Mouse (Mus musculus): ENCODE results near the gene Lrrc3. TPM values are rescaled to one million over a fixed set of nuclear protein-coding genes. Genes with fewer than 3 reads are reported as not detected.

The Lrrc3 gene
- polyA plus RNA-seq, 1 experiment from 2014 or later = 4.2 TPM

DNA sequence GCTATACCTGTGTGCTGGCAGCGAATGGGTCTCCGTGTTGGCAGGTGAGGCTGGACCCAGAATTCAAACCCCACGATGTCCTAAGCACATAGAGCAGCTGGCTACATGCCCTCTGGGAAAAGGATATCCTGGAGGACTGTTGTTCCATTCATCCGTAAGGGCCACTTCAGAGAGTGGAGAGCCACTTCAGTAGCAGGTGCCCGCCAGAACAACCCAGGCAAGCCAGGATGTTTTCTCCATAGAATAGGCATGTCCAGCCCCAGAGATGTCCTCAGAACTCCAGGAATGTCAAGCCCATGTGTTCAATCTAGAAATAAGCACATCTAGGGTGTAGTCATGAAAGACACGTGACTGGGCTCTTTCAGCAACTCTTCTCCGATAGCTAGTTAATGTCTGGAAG is 32.7 kb downstream of the Lrrc3 start:
- H3K27me3 ChIP-seq (ENCODE audit: insufficient read depth, low read length) = no peaks in the 10 kb centered on the region
- no peak overlapping the region for H3K4me3 ChIP-seq (ENCODE audit: low read depth, low read length)
- WGBS = 63% methylated on average over 7 of the region's 7 CpGs
- H3K9me3 ChIP-seq (ENCODE audit: low read depth, low read length) = no peaks in the 10 kb centered on the region
- 0 out of 2 replicates have a peak, but pooled peaks cover under 1% of the 10 kb centered on the region for H3K4me1 ChIP-seq (ENCODE audit: insufficient read depth)
- H3K27ac ChIP-seq (ENCODE audit: low read depth) = no peak overlapping the region
- DNase-seq (peak; percentile 66), ATAC-seq (ENCODE audit: insufficient read depth) (peak; percentile 60)
- H3K9ac ChIP-seq = no peak overlapping the region
- H3K36me3 ChIP-seq (ENCODE audit: insufficient read depth) = no peaks in the 10 kb centered on the region
- no peak for TF ChIP-seq CTCF (IDR thresholded peaks at IDR 0.05; ENCODE audit: low read depth)
- no peak overlapping the region for H3K4me2 ChIP-seq

- TF ChIP-seq CTCF (IDR thresholded peaks at IDR 0.05; ENCODE audit: low read depth) = no peak
- DNase-seq = peak; percentile 49
Observed at GRCm38 (mm10) chr10:77867546-77867945, 34.8 kb downstream of the Lrrc3 start.

GRCm38 (mm10) chr10:77864762-77865143 is 37.6 kb downstream of the Lrrc3 start:
- Histone ChIP-seq H3K4me2 (peak overlapping the region; percentile 43), H3K36me3 (ENCODE audit: insufficient read depth) (no peaks in the 10 kb centered on the region), H3K9me3 (ENCODE audit: low read depth, low read length) (no peaks in the 10 kb centered on the region; the same call in 1 of the 2 replicates), H3K27me3 (ENCODE audit: insufficient read depth, low read length) (no peaks in the 10 kb centered on the region), H3K4me3 (ENCODE audit: low read depth, low read length) (peak overlapping the region; percentile 12; the same call in 1 of the 2 replicates), H3K9ac (no peak overlapping the region), H3K4me1 (ENCODE audit: insufficient read depth) (0 out of 2 replicates have a peak, but pooled peaks cover 2% of the 10 kb centered on the region), H3K27ac (ENCODE audit: low read depth) (no peak overlapping the region)
- no peak for DNase-seq
- no peak for ATAC-seq (ENCODE audit: insufficient read depth)
- no peak for TF ChIP-seq CTCF (IDR thresholded peaks at IDR 0.05; ENCODE audit: low read depth)
- 34% methylated on average over 11 of the region's 11 CpGs for WGBS

More at GRCm38 (mm10) chr10:77867546-77867945, 34.8 kb downstream of the Lrrc3 start:
- H3K27me3 ChIP-seq (ENCODE audit: insufficient read depth, low read length) = no peaks in the 10 kb centered on the region
- H3K9ac ChIP-seq = no peak overlapping the region
- WGBS = 15% methylated on average over 1 of the region's 1 CpGs
- H3K27ac ChIP-seq (ENCODE audit: low read depth) = no peak overlapping the region
- no peak overlapping the region for H3K4me3 ChIP-seq (ENCODE audit: low read depth, low read length)
- H3K4me1 ChIP-seq (ENCODE audit: insufficient read depth) = 0 out of 2 replicates have a peak, but pooled peaks cover 2% of the 10 kb centered on the region
- no peaks in the 10 kb centered on the region for H3K36me3 ChIP-seq (ENCODE audit: insufficient read depth)
- H3K9me3 ChIP-seq (ENCODE audit: low read depth, low read length) = no peaks in the 10 kb centered on the region; the same call in 1 of the 2 replicates
- ATAC-seq (ENCODE audit: insufficient read depth) = no peak
- H3K4me2 ChIP-seq = no peak overlapping the region

DNA sequence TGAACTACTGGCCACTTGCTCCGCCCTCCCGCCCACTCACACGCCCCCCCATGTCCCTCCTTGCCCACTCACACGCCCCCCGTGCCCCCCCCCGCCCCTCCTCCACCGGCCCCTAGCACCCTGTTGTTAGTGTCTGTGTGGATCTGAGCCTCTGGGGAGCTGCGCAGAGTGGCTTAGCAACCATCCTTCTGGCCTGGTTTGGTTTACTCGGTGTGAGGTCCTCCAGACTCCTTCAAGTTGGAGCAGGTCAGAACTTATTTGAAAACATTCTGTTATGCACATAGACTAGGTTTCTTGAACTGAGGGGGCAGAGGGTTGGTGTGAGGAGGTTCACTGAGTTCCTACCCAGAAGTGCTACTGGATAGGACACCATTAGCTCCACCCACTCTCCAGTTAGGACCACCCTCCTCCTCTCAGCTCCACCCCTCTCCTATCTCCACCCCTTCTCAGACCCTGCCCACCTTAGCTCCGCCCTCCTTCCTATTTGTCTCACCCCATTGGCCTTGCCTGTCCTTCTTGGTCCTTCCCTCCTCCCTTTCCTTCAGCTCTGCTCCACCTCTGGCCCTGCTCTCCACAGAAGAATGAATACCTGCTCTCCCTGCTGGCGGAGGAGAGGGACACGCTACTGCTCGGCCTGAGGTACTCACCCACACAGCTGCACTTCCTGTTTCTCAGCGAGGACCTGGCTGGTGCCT is 38.1 kb downstream of the Lrrc3 start:
- TF ChIP-seq CTCF (IDR thresholded peaks at IDR 0.05; ENCODE audit: low read depth) = no peak
- Histone ChIP-seq H3K4me3 (ENCODE audit: low read depth, low read length) (peak overlapping the region; percentile 12; the same call in 1 of the 2 replicates), H3K4me1 (ENCODE audit: insufficient read depth) (0 out of 2 replicates have a peak, but pooled peaks cover 2% of the 10 kb centered on the region), H3K36me3 (ENCODE audit: insufficient read depth) (no peaks in the 10 kb centered on the region), H3K9ac (no peak overlapping the region), H3K27me3 (ENCODE audit: insufficient read depth, low read length) (no peaks in the 10 kb centered on the region), H3K27ac (ENCODE audit: low read depth) (no peak overlapping the region), H3K4me2 (peak overlapping the region; percentile 43), H3K9me3 (ENCODE audit: low read depth, low read length) (no peaks in the 10 kb centered on the region; the same call in 1 of the 2 replicates)
- DNase-seq = peak; percentile 50
- ATAC-seq (ENCODE audit: insufficient read depth) = peak; percentile 82
- 26% methylated on average over 14 of the region's 14 CpGs for WGBS

- H3K27ac ChIP-seq (ENCODE audit: low read depth) = no peak within 1 kb of the TSS
- no peaks in the 10 kb centered on the region for H3K27me3 ChIP-seq (ENCODE audit: insufficient read depth, low read length)
- TF ChIP-seq CTCF (IDR thresholded peaks at IDR 0.05; ENCODE audit: low read depth) = no peak
- no peak within 1 kb of the TSS for H3K4me3 ChIP-seq (ENCODE audit: low read depth, low read length)
- DNase-seq (no peak), ATAC-seq (ENCODE audit: insufficient read depth) (no peak)
- H3K9ac ChIP-seq = no peak within 1 kb of the TSS
- WGBS = 39% methylated on average over 7 of the region's 7 CpGs
- H3K4me2 ChIP-seq = no peak within 1 kb of the TSS
- no peaks in the 10 kb centered on the region; the same call in 1 of the 2 replicates for H3K9me3 ChIP-seq (ENCODE audit: low read depth, low read length)
- no peaks in the 10 kb centered on the region for H3K36me3 ChIP-seq (ENCODE audit: insufficient read depth)
- 0 out of 2 replicates have a peak, but pooled peaks cover 2% of the 10 kb centered on the region for H3K4me1 ChIP-seq (ENCODE audit: insufficient read depth)
Observed at GRCm38 (mm10) chr10:77861675-77862074, 40.7 kb downstream of the Lrrc3 start, which contains the start of gene Gm3285. Gene Gm3285 (plus strand): TSS chr10:77861975.

DNA sequence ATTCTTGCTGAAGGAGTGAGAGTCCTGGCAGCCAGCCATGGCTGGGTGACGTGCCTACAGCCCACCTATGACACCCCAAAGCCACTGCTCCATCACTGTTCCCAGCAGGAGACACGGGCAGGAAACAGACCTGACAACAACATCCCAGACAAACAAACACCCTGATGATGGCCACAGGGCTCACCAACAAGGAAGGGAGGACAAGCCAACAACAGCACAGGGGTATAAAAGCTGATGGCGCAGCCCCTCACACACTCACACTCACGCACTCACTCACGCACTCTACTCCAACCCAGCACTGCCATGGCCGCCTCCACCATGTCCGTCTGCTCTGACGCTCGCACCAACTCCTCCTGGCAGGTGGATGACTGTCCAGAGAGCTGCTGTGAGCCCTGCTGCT is 49.8 kb downstream of the Lrrc3 start, which contains the start of gene Gm10318:
Gene Gm10318 (plus strand): TSS at position 301 of the 400 bp plus-strand sequence.
- no peak within 1 kb of the TSS for H3K4me3 ChIP-seq (ENCODE audit: low read depth, low read length)
- no peak within 1 kb of the TSS for H3K4me2 ChIP-seq
- H3K27ac ChIP-seq (ENCODE audit: low read depth) = no peak within 1 kb of the TSS
- H3K9ac ChIP-seq = no peak within 1 kb of the TSS
- DNase-seq (no peak), ATAC-seq (ENCODE audit: insufficient read depth) (no peak)
- H3K27me3 ChIP-seq (ENCODE audit: insufficient read depth, low read length) = no peaks in the 10 kb centered on the region
- no peaks in the 10 kb centered on the region for H3K36me3 ChIP-seq (ENCODE audit: insufficient read depth)
- H3K9me3 ChIP-seq (ENCODE audit: low read depth, low read length) = no peaks in the 10 kb centered on the region
- WGBS = 56% methylated on average over 9 of the region's 9 CpGs
- TF ChIP-seq CTCF (IDR thresholded peaks at IDR 0.05; ENCODE audit: low read depth) = no peak
- no peaks in the 10 kb centered on the region for H3K4me1 ChIP-seq (ENCODE audit: insufficient read depth)

Other genes with a start within 250 kb of the Lrrc3 start
- 0.11 and 0.22 TPM in 2 replicates for gene Tspear, start 216.0 kb downstream of the Lrrc3 start, polyA plus RNA-seq (2014; fragmentation: Nextera tagmentation; extraction: Ambion mirVana)
- gene Gm19402, start 211.8 kb downstream of the Lrrc3 start, polyA plus RNA-seq (2014; fragmentation: Nextera tagmentation; extraction: Ambion mirVana) = not detected in 2 replicates
- gene Gm9508, start 205.3 kb downstream of the Lrrc3 start, polyA plus RNA-seq (2014; fragmentation: Nextera tagmentation; extraction: Ambion mirVana) = not detected in 2 replicates
- gene Gm10272, start 195.9 kb downstream of the Lrrc3 start, polyA plus RNA-seq (2014; fragmentation: Nextera tagmentation; extraction: Ambion mirVana) = not detected in 2 replicates
- not detected in 2 replicates for gene Gm10024, start 191.1 kb downstream of the Lrrc3 start, polyA plus RNA-seq (2014; fragmentation: Nextera tagmentation; extraction: Ambion mirVana)
- gene Gm10142, start 186.7 kb downstream of the Lrrc3 start, polyA plus RNA-seq (2014; fragmentation: Nextera tagmentation; extraction: Ambion mirVana) = not detected in 2 replicates
- gene Krtap12-1, start 181.9 kb downstream of the Lrrc3 start, polyA plus RNA-seq (2014; fragmentation: Nextera tagmentation; extraction: Ambion mirVana) = not detected in 2 replicates
- gene Gm10100, start 176.1 kb downstream of the Lrrc3 start, polyA plus RNA-seq (2014; fragmentation: Nextera tagmentation; extraction: Ambion mirVana) = not detected in 2 replicates
- not detected in 2 replicates for gene Gm18596, start 159.9 kb downstream of the Lrrc3 start, polyA plus RNA-seq (2014; fragmentation: Nextera tagmentation; extraction: Ambion mirVana)
- not detected in 2 replicates for gene Gm9736, start 151.2 kb downstream of the Lrrc3 start, polyA plus RNA-seq (2014; fragmentation: Nextera tagmentation; extraction: Ambion mirVana)
- gene Gm3233, start 142.9 kb downstream of the Lrrc3 start, polyA plus RNA-seq (2014; fragmentation: Nextera tagmentation; extraction: Ambion mirVana) = not detected in 2 replicates
- gene Gm3238, start 131.2 kb downstream of the Lrrc3 start, polyA plus RNA-seq (2014; fragmentation: Nextera tagmentation; extraction: Ambion mirVana) = not detected in 2 replicates
- gene Gm7138, start 125.6 kb downstream of the Lrrc3 start, polyA plus RNA-seq (2014; fragmentation: Nextera tagmentation; extraction: Ambion mirVana) = not detected in 2 replicates
- gene Gm3250, start 120.0 kb downstream of the Lrrc3 start, polyA plus RNA-seq (2014; fragmentation: Nextera tagmentation; extraction: Ambion mirVana) = not detected in 2 replicates
- gene Gm7137, start 114.3 kb downstream of the Lrrc3 start, polyA plus RNA-seq (2014; fragmentation: Nextera tagmentation; extraction: Ambion mirVana) = not detected in 2 replicates
- not detected in 2 replicates for gene Gm9639, start 107.5 kb downstream of the Lrrc3 start, polyA plus RNA-seq (2014; fragmentation: Nextera tagmentation; extraction: Ambion mirVana)
- gene Gm19668, start 103.4 kb downstream of the Lrrc3 start, polyA plus RNA-seq (2014; fragmentation: Nextera tagmentation; extraction: Ambion mirVana) = not detected in 2 replicates
- not detected in 2 replicates for gene Gm9507, start 90.7 kb downstream of the Lrrc3 start, polyA plus RNA-seq (2014; fragmentation: Nextera tagmentation; extraction: Ambion mirVana)
- gene Gm2696, start 87.9 kb downstream of the Lrrc3 start, polyA plus RNA-seq (2014; fragmentation: Nextera tagmentation; extraction: Ambion mirVana) = not detected in 2 replicates
- gene Krtap10-4, start 75.4 kb downstream of the Lrrc3 start, polyA plus RNA-seq (2014; fragmentation: Nextera tagmentation; extraction: Ambion mirVana) = not detected in 2 replicates
- gene Krtap10-10, start 66.6 kb downstream of the Lrrc3 start, polyA plus RNA-seq (2014; fragmentation: Nextera tagmentation; extraction: Ambion mirVana) = not detected in 2 replicates
- gene Gm36176, start 55.7 kb downstream of the Lrrc3 start, polyA plus RNA-seq (2014; fragmentation: Nextera tagmentation; extraction: Ambion mirVana) = not detected in 2 replicates
- gene Gm10318, start 49.7 kb downstream of the Lrrc3 start, polyA plus RNA-seq (2014; fragmentation: Nextera tagmentation; extraction: Ambion mirVana) = not detected in 2 replicates
- gene Gm3285, start 40.6 kb downstream of the Lrrc3 start, polyA plus RNA-seq (2014; fragmentation: Nextera tagmentation; extraction: Ambion mirVana) = not detected in 2 replicates
- 0.09 and 0.63 TPM in 2 replicates for gene Trpm2, start 68.0 kb upstream of the Lrrc3 start, polyA plus RNA-seq (2014; fragmentation: Nextera tagmentation; extraction: Ambion mirVana)
- gene 1810043G02Rik, start 76.0 kb upstream of the Lrrc3 start, polyA plus RNA-seq (2014; fragmentation: Nextera tagmentation; extraction: Ambion mirVana) = 24.6 and 28.1 TPM in 2 replicates
- gene Pfkl, start 107.5 kb upstream of the Lrrc3 start, polyA plus RNA-seq (2014; fragmentation: Nextera tagmentation; extraction: Ambion mirVana) = 141 and 160 TPM in 2 replicates
- gene Dnmt3l, start 139.4 kb upstream of the Lrrc3 start, polyA plus RNA-seq (2014; fragmentation: Nextera tagmentation; extraction: Ambion mirVana) = 1.4 TPM in 2 replicates
- gene Aire, start 141.1 kb upstream of the Lrrc3 start, polyA plus RNA-seq (2014; fragmentation: Nextera tagmentation; extraction: Ambion mirVana) = 0.95 and 1.5 TPM in 2 replicates
- gene Icosl, start 166.8 kb upstream of the Lrrc3 start, polyA plus RNA-seq (2014; fragmentation: Nextera tagmentation; extraction: Ambion mirVana) = 7.2 and 8.4 TPM in 2 replicates